In the genomic region with DNA sequence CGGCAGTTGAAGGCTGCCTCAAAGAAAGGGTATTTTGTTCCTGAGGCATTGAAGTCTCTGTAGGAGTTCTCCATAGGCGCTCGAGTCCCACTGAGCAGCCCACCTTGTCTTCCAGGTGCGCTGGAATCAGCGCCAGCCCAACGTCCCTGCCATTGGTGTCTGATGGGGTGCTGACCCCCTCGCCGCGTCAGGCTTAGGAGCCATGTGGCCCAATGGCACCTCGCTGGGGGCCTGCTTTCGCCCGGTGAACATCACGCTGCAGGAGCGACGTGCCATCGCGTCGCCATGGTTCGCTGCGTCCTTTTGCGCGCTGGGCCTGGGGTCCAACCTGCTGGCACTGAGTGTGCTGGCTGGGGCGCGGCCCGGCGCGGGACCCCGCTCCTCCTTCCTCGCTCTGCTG, we compare ENCODE assay signal across 13 mouse cellular contexts. TPM values are rescaled to one million over a fixed set of nuclear protein-coding genes. Genes with fewer than 3 reads are reported as not detected.
DNase-seq lines count a peak whose midpoint lies in the region; ATAC-seq lines count a peak whose summit lies in the region.
"Had no signal": no experiment of that assay in that cellular context is flagged by ENCODE, and none has a peak within 500 bp of the region (broad histone marks: within the 10 kb centered on the region; RNA-seq: fewer than 3 reads in every experiment).

No protein-coding gene starts in this region.

- H3K36me3 ChIP-seq in heart, embryonic 15.5 days = no peaks in the 10 kb centered on the region
- peaks cover 6% of the 10 kb centered on the region; the same call in 1 of the 2 replicates for H3K36me3 ChIP-seq in neural tube, embryonic 12.5 days
- no peaks in the 10 kb centered on the region for H3K36me3 ChIP-seq in intestine, embryonic 16.5 days (ENCODE audit: control insufficient read depth, insufficient read depth, low read length)

- ATAC-seq in heart, embryonic 15.5 days (replicated peaks; ENCODE audit: insufficient number of reproducible peaks, insufficient read depth, low FRiP score, low read depth) = no peak
- ATAC-seq in neural tube, embryonic 12.5 days (ENCODE audit: low FRiP score, low read depth) = no peak
- ATAC-seq in intestine, embryonic 16.5 days = no peak
- ATAC-seq in megakaryocyte progenitor cell, adult 5-6 weeks (replicated peaks; ENCODE audit: poor library complexity) = no peak
- ATAC-seq: activated CD4-positive, CD25-positive, alpha-beta regulatory T cell, adult 4 months had no signal

- H3K27ac ChIP-seq in heart, embryonic 15.5 days = no peak overlapping the region
- no peak overlapping the region for H3K27ac ChIP-seq in neural tube, embryonic 12.5 days
- no peak overlapping the region for H3K27ac ChIP-seq in intestine, embryonic 16.5 days (ENCODE audit: low read length)

- H3K9me3 ChIP-seq in heart, embryonic 15.5 days (replicated peaks) = no peaks in the 10 kb centered on the region
- no peaks in the 10 kb centered on the region for H3K9me3 ChIP-seq in neural tube, embryonic 12.5 days
- H3K9me3 ChIP-seq in intestine, embryonic 16.5 days (ENCODE audit: control insufficient read depth, low read length) = no peaks in the 10 kb centered on the region

- peaks cover 63% of the 10 kb centered on the region for H3K4me1 ChIP-seq in heart, embryonic 15.5 days (replicated peaks)
- peaks cover 11% of the 10 kb centered on the region; the same call in 1 of the 2 replicates for H3K4me1 ChIP-seq in neural tube, embryonic 12.5 days
- peaks cover 47% of the 10 kb centered on the region for H3K4me1 ChIP-seq in intestine, embryonic 16.5 days (ENCODE audit: control insufficient read depth, insufficient read depth, low read length)

- 36% methylated on average over 29 of the region's 29 CpGs for WGBS in heart, embryonic 15.5 days
- WGBS in neural tube, embryonic 12.5 days = 14% methylated on average over 29 of the region's 29 CpGs
- WGBS in intestine, embryonic 16.5 days = 29% methylated on average over 29 of the region's 29 CpGs

- H3K4me2 ChIP-seq in heart, embryonic 15.5 days = peak overlapping the region; percentile 35
- H3K4me2 ChIP-seq in neural tube, embryonic 12.5 days (replicated peaks) = peak overlapping the region; percentile 36
- H3K4me2 ChIP-seq in intestine, embryonic 16.5 days (ENCODE audit: low read depth, low read length) = peak overlapping the region; percentile 37

- DNase-seq in heart, adult 8-10 months (ENCODE audit: low spot score) = no peak
- no peak for DNase-seq in neural tube, embryonic 10.5 days (ENCODE audit: extremely low spot score, low spot score)
- DNase-seq in cerebellum, postnatal 25 days = no peak
- DNase-seq in urinary bladder, adult 18-20 months (ENCODE audit: low spot score in 2 of 2) = no peak
- DNase-seq: kidney, adult 11 months; lung, postnatal 14 days; thymus, postnatal 14 days had no signal

- peaks cover 2% of the 10 kb centered on the region for H3K27me3 ChIP-seq in heart, embryonic 15.5 days
- H3K27me3 ChIP-seq in neural tube, embryonic 12.5 days (replicated peaks) = peaks cover 34% of the 10 kb centered on the region
- H3K27me3 ChIP-seq in intestine, embryonic 16.5 days (replicated peaks; ENCODE audit: control insufficient read depth, insufficient read depth, low read length) = peaks cover 9% of the 10 kb centered on the region; the same call in 1 of the 2 replicates

- no peak overlapping the region for H3K9ac ChIP-seq in heart, embryonic 15.5 days
- no peak overlapping the region for H3K9ac ChIP-seq in neural tube, embryonic 12.5 days
- peak overlapping the region; percentile 29; the same call in 1 of the 2 replicates for H3K9ac ChIP-seq in intestine, embryonic 16.5 days (ENCODE audit: low read depth, low read length)

- H3K4me3 ChIP-seq in heart, embryonic 15.5 days = no peak overlapping the region
- 0 out of 2 replicates have a peak overlapping the region, but pooled peaks have one; percentile 3 for H3K4me3 ChIP-seq in neural tube, embryonic 12.5 days
- H3K4me3 ChIP-seq in intestine, embryonic 16.5 days (ENCODE audit: low read length) = peak overlapping the region; percentile 24

RNA-seq across cellular contexts. Expression of gene Tbxa2r, which starts 3.7 kb away (rescaled TPM):
- polyA plus RNA-seq in heart, embryonic 15.5 days (2015; fragmentation: Nextera tagmentation; extraction: Ambion mirVana) = 11.3 and 17.9 TPM in 2 replicates
- total RNA-seq in heart, adult 8-10 months (2022) = 1 to 10 TPM; 2.7 to 5.4 (median 3.5) TPM
- 3.8 and 4.7 TPM in 2 replicates for polyA plus RNA-seq in neural tube, embryonic 12.5 days (2016; fragmentation: Nextera tagmentation; extraction: Ambion mirVana)
- polyA plus RNA-seq in intestine, embryonic 16.5 days (2015; fragmentation: Nextera tagmentation; extraction: Ambion mirVana) = 21.2 and 21.3 TPM in 2 replicates
- total RNA-seq in megakaryocyte progenitor cell, adult 5-6 weeks (2015) = 0.20 and 0.47 TPM in 2 replicates
- 0.47 TPM in 1 of 2 replicates, not detected in the other for total RNA-seq in megakaryocyte progenitor cell, adult 5-6 weeks (2017)

RNA-seq across cellular contexts. Expression of gene Gipc3, which starts 10.8 kb away (rescaled TPM):
- 0.04 TPM in 1 of 2 replicates, not detected in the other for polyA plus RNA-seq in heart, embryonic 15.5 days (2015; fragmentation: Nextera tagmentation; extraction: Ambion mirVana)
- total RNA-seq in heart, adult 8-10 months (2022) = 1 to 10 TPM; 4.1 to 6.6 (median 5.2) TPM
- polyA plus RNA-seq in neural tube, embryonic 12.5 days (2016; fragmentation: Nextera tagmentation; extraction: Ambion mirVana) = not detected in 2 replicates
- polyA plus RNA-seq in intestine, embryonic 16.5 days (2015; fragmentation: Nextera tagmentation; extraction: Ambion mirVana) = 0.06 and 0.12 TPM in 2 replicates
- 0.32 TPM in 1 of 2 replicates, not detected in the other for total RNA-seq in megakaryocyte progenitor cell, adult 5-6 weeks (2015)
- 0.17 TPM in 1 of 2 replicates, not detected in the other for total RNA-seq in megakaryocyte progenitor cell, adult 5-6 weeks (2017)
- polyA plus RNA-seq: activated CD4-positive, CD25-positive, alpha-beta regulatory T cell, adult 4 months; neural tube, embryonic 11.5 days had no signal

RNA-seq across cellular contexts. Expression of gene Cactin, which starts 11.4 kb away (rescaled TPM):
- 23.5 and 34.1 TPM in 2 replicates for polyA plus RNA-seq in heart, embryonic 15.5 days (2015; fragmentation: Nextera tagmentation; extraction: Ambion mirVana)
- total RNA-seq in heart, adult 8-10 months (2022) = 10 to 100 TPM; 14.4 to 19.2 (median 16.3) TPM
- 54.1 and 54.9 TPM in 2 replicates for polyA plus RNA-seq in neural tube, embryonic 12.5 days (2016; fragmentation: Nextera tagmentation; extraction: Ambion mirVana)
- 28.7 and 29.0 TPM in 2 replicates for polyA plus RNA-seq in intestine, embryonic 16.5 days (2015; fragmentation: Nextera tagmentation; extraction: Ambion mirVana)
- total RNA-seq in megakaryocyte progenitor cell, adult 5-6 weeks (2015) = 7.1 and 7.6 TPM in 2 replicates
- 30.8 and 32.7 TPM in 2 replicates for total RNA-seq in megakaryocyte progenitor cell, adult 5-6 weeks (2017)

RNA-seq across cellular contexts. Expression of gene Hmg20b, which starts 18.0 kb away (rescaled TPM):
- polyA plus RNA-seq in heart, embryonic 15.5 days (2015; fragmentation: Nextera tagmentation; extraction: Ambion mirVana) = 82.8 and 83.4 TPM in 2 replicates
- total RNA-seq in heart, adult 8-10 months (2022) = 10 to 100 TPM; 52.4 to 61.2 (median 57.1) TPM
- polyA plus RNA-seq in neural tube, embryonic 12.5 days (2016; fragmentation: Nextera tagmentation; extraction: Ambion mirVana) = 95.6 TPM in 2 replicates
- 69.0 and 71.4 TPM in 2 replicates for polyA plus RNA-seq in intestine, embryonic 16.5 days (2015; fragmentation: Nextera tagmentation; extraction: Ambion mirVana)
- total RNA-seq in megakaryocyte progenitor cell, adult 5-6 weeks (2015) = 24.5 and 29.0 TPM in 2 replicates
- 22.2 and 32.3 TPM in 2 replicates for total RNA-seq in megakaryocyte progenitor cell, adult 5-6 weeks (2017)

RNA-seq across cellular contexts. Expression of gene Mfsd12, which starts 25.0 kb away (rescaled TPM):
- polyA plus RNA-seq in heart, embryonic 15.5 days (2015; fragmentation: Nextera tagmentation; extraction: Ambion mirVana) = 11.7 and 22.3 TPM in 2 replicates
- total RNA-seq in heart, adult 8-10 months (2022) = 10 to 100 TPM in 1 of 4 experiments, 1 to 10 TPM in 3; 9.2 to 11.4 (median 9.8) TPM
- 16.0 and 16.8 TPM in 2 replicates for polyA plus RNA-seq in neural tube, embryonic 12.5 days (2016; fragmentation: Nextera tagmentation; extraction: Ambion mirVana)
- 21.6 and 32.4 TPM in 2 replicates for polyA plus RNA-seq in intestine, embryonic 16.5 days (2015; fragmentation: Nextera tagmentation; extraction: Ambion mirVana)
- total RNA-seq in megakaryocyte progenitor cell, adult 5-6 weeks (2015) = 6.7 and 7.0 TPM in 2 replicates
- 12.1 and 12.6 TPM in 2 replicates for total RNA-seq in megakaryocyte progenitor cell, adult 5-6 weeks (2017)
